Mouse (Mus musculus) erythroblast, embryonic 14.5 days (primary cell): Measurements from ENCODE around the gene Fahd1.

Source experiments
- GATA1 ChIP-seq: IDR thresholded peaks from 2 replicates; pipeline ENCODE4 v1.6.1; 2012; ENCODE audit warnings: low read length, inconsistent platforms, mixed read lengths
- TAL1 ChIP-seq: IDR thresholded peaks from 3 replicates; pipeline ENCODE4 v1.6.1; 2012; ENCODE audit warnings: low read length, inconsistent platforms, mixed read lengths

DNA sequence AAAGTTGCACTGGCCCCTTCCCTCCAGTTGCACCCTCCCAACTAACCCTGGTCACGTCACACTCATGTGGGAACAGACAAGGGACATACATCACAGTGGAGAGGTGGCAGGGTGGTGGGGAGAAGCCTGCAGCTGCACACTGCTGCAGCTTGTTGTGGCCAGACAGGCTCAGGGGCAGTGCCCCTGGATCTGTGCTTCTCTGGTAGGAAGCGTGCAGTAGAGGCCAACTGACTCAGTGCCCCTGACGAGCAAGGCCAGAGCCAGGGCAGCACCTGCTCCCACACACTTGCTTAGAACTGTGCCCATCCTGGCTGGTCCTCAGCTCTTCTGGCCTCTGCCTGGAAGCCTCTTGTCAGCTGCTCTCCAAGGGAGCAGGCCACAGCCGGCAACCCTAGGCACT is 47.4 kb upstream of the Fahd1 start:
- TF ChIP-seq TAL1 (no peak), GATA1 (no peak)
